Mouse (Mus musculus) left cerebral cortex, postnatal 25 days (tissue): ENCODE data around the gene L1cam. TPM values are rescaled to one million over a fixed set of nuclear protein-coding genes. Genes with fewer than 3 reads are reported as not detected.

Experiments
- total RNA-seq, 2 experiments: library from RNA; stranded (reverse); gene quantifications; 2 replicates each; pipeline ENCODE4 v1.2.3; 2021

Gene L1cam
- total RNA-seq, 2 experiments from 2014 or later, result 152 to 158 TPM

Other genes with a start within 250 kb of the L1cam start
- gene Pnck, start 236.0 kb downstream of the L1cam start, total RNA-seq, result 100 to 1,000 TPM in 1 of 2 experiments, 10 to 100 TPM in 1; 95.7 to 111 TPM
- gene Slc6a8, start 223.0 kb downstream of the L1cam start, total RNA-seq, result 100 to 1,000 TPM in 1 of 2 experiments, 10 to 100 TPM in 1; 91.1 to 101 TPM
- 10 to 100 TPM; 78.4 to 88.0 TPM for gene Bcap31, start 179.9 kb downstream of the L1cam start, total RNA-seq
- gene Abcd1, start 179.5 kb downstream of the L1cam start, total RNA-seq, result 10 to 100 TPM; 11.1 to 14.1 TPM
- gene Plxnb3, start 139.0 kb downstream of the L1cam start, total RNA-seq, result 10 to 100 TPM in 1 of 2 experiments, 1 to 10 TPM in 1; 8.7 to 10.0 TPM
- gene Srpk3, start 121.7 kb downstream of the L1cam start, total RNA-seq, result 1 to 10 TPM; 4.6 to 9.4 TPM
- 100 to 1,000 TPM; 182 to 187 TPM for gene Idh3g, start 109.2 kb downstream of the L1cam start, total RNA-seq
- gene Ssr4, start 109.1 kb downstream of the L1cam start, total RNA-seq, result 10 to 100 TPM; 94.6 to 99.7 TPM
- gene Pdzd4, start 71.1 kb downstream of the L1cam start, total RNA-seq, result 100 to 1,000 TPM; 119 to 125 TPM
- gene Avpr2, start 4.0 kb downstream of the L1cam start, total RNA-seq, result not detected
- 1 to 10 TPM; 3.6 to 4.7 TPM for gene Arhgap4, start 25.8 kb upstream of the L1cam start, total RNA-seq
- gene Naa10, start 25.8 kb upstream of the L1cam start, total RNA-seq, result 10 to 100 TPM; 45.4 to 53.4 TPM
- gene Renbp, start 34.7 kb upstream of the L1cam start, total RNA-seq, result 1 to 10 TPM; 4.4 to 4.9 TPM
- gene Hcfc1, start 70.3 kb upstream of the L1cam start, total RNA-seq, result 10 to 100 TPM; 69.9 to 70.4 TPM
- 10 to 100 TPM; 39.5 to 44.0 TPM for gene Irak1, start 127.8 kb upstream of the L1cam start, total RNA-seq
- gene Opn1mw, start 231.4 kb upstream of the L1cam start, total RNA-seq, result under 1 TPM; 0.50 to 0.62 TPM
- 10 to 100 TPM; 80.2 to 84.3 TPM for gene Mecp2, start 239.3 kb upstream of the L1cam start, total RNA-seq